Mouse (Mus musculus) E14TG2a.4 (cell line): ENCODE results near the gene Syvn1.

Experiments used
- CTCF ChIP-seq: conservative IDR thresholded peaks from 2 replicates; pipeline ENCODE4 v1.5.1; 2014; ENCODE audit warnings: low read length
- POU5F1 ChIP-seq: IDR thresholded peaks from 2 replicates; pipeline ENCODE4 v1.6.1; 2014; ENCODE audit warnings: low read length, borderline replicate concordance

GRCm38 (mm10) chr19:6057313-6058096, 11.1 kb downstream of the Syvn1 start, which contains the start of the genes Mrpl49 and Fau:
- no peak for TF ChIP-seq CTCF
- TF ChIP-seq POU5F1, result no peak
